Mouse (Mus musculus): ENCODE measurements around the gene Aldh3a1. TPM values are rescaled to one million over a fixed set of nuclear protein-coding genes. Genes with fewer than 3 reads are reported as not detected.

Aldh3a1 gene
- polyA plus RNA-seq, 1 experiment from 2014 or later: 0.10 TPM

DNA sequence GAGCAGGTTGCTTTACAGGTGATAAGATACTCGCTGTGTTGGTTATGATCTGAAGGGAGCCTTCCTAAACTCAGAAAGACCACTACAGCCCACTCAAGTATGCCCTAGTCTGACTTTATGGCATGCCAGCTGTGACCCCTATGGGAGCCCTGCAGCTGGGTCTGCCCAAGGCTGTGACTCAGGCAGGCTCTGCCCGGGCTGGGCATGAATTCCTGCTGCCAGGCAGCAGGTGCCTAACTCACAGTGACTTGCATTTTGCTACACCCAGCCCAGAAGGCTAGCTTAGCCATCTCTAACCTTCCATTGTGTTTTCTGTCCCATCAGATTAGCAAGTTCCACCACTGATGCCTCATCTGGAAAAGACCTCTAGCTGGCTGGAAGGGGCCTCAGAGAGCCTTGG, 4.5 kb upstream of the Aldh3a1 start:
- no peak for ATAC-seq
- H3K36me3 ChIP-seq (ENCODE audit: control insufficient read depth, insufficient read depth): no peaks in the 10 kb centered on the region
- WGBS: 85% methylated on average over 2 of the region's 2 CpGs
- H3K9ac ChIP-seq (ENCODE audit: low read depth, low read length): no peak overlapping the region
- no peak for TF ChIP-seq CTCF (IDR thresholded peaks at IDR 0.05; ENCODE audit: low read depth)
- no peaks in the 10 kb centered on the region for H3K9me3 ChIP-seq (ENCODE audit: control insufficient read depth)
- 0 out of 2 replicates have a peak, but pooled peaks cover 3% of the 10 kb centered on the region for H3K4me1 ChIP-seq (replicated peaks; ENCODE audit: control insufficient read depth, insufficient read depth, low read length)
- H3K27ac ChIP-seq (ENCODE audit: low read depth, low read length): no peak overlapping the region
- H3K4me2 ChIP-seq (replicated peaks; ENCODE audit: low read depth): no peak overlapping the region
- no peaks in the 10 kb centered on the region for H3K27me3 ChIP-seq (replicated peaks; ENCODE audit: control insufficient read depth, insufficient read depth, low read length)
- H3K4me3 ChIP-seq (ENCODE audit: low read depth, low read length): no peak overlapping the region

DNA sequence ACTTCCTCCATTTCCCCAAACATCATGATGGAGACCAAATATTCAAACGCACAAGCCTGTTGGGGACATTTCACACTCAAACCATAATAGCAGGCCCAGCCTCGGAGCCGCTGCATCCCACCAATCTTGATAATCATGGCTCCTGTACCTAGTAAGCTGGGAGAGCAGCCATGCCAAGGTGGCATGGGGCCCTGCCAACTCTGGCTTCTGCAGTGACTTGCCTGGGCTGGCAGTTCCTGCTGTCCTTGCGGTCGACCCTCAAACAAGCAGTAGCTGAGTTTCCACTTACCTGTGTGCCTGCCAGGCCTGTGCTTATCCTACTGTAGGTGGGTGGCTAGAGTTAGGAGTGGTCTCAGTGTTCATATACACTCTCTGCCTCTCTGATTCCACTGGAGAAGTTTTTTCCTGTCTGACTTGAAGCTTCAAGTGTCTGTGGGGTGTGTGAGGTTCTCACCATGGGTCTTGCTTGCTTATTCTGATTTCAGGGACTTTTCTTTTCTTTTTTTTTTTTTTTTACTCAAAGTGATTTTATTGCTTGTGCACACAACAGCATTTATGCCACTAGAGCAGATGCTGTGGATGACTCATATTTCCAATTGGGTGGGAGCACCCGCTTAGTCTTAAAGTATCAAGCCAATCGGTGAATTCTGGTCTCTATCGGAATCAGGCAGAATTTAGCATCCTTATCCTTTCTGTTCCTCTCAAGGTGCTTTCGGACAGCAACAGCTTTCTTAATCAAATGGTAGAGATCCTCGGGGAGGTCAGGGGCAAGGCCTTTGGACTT, 2.0 kb upstream of the Aldh3a1 start:
- Histone ChIP-seq H3K9me3 (ENCODE audit: control insufficient read depth) (no peaks in the 10 kb centered on the region), H3K36me3 (ENCODE audit: control insufficient read depth, insufficient read depth) (no peaks in the 10 kb centered on the region), H3K4me2 (replicated peaks; ENCODE audit: low read depth) (no peak overlapping the region), H3K27ac (ENCODE audit: low read depth, low read length) (no peak overlapping the region), H3K4me1 (replicated peaks; ENCODE audit: control insufficient read depth, insufficient read depth, low read length) (no peaks in the 10 kb centered on the region), H3K27me3 (replicated peaks; ENCODE audit: control insufficient read depth, insufficient read depth, low read length) (no peaks in the 10 kb centered on the region), H3K9ac (ENCODE audit: low read depth, low read length) (no peak overlapping the region), H3K4me3 (ENCODE audit: low read depth, low read length) (no peak overlapping the region)
- ATAC-seq: no peak
- no peak for TF ChIP-seq CTCF (IDR thresholded peaks at IDR 0.05; ENCODE audit: low read depth)
- 89% methylated on average over 9 of the region's 10 CpGs for WGBS

DNA sequence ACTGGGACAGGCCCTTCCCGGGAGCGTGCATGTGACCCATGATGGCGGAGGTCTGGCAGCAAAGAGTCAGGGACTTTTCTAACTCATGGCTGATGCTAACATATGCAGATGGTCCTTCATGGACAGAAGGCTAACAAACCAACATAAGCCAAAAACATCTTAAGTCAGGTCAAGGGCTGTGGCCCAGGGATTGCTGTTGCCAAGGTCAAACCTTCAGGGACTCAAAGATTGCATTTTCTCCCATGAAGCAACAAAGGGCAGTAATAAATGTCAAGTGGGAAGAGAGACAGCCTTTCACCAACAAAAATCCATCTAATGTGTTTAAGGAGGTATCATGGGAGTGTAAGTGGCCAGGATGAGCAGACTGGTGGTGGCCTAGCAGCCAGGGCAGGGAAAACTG, 1.2 kb upstream of the Aldh3a1 start:
- ATAC-seq: no peak
- H3K4me1 ChIP-seq (replicated peaks; ENCODE audit: control insufficient read depth, insufficient read depth, low read length): no peaks in the 10 kb centered on the region
- H3K27ac ChIP-seq (ENCODE audit: low read depth, low read length): no peak overlapping the region
- 94% methylated on average over 3 of the region's 3 CpGs for WGBS
- no peak for TF ChIP-seq CTCF (IDR thresholded peaks at IDR 0.05; ENCODE audit: low read depth)
- H3K36me3 ChIP-seq (ENCODE audit: control insufficient read depth, insufficient read depth): no peaks in the 10 kb centered on the region
- no peak overlapping the region for H3K4me3 ChIP-seq (ENCODE audit: low read depth, low read length)
- H3K9me3 ChIP-seq (ENCODE audit: control insufficient read depth): no peaks in the 10 kb centered on the region
- H3K27me3 ChIP-seq (replicated peaks; ENCODE audit: control insufficient read depth, insufficient read depth, low read length): no peaks in the 10 kb centered on the region
- no peak overlapping the region for H3K4me2 ChIP-seq (replicated peaks; ENCODE audit: low read depth)
- H3K9ac ChIP-seq (ENCODE audit: low read depth, low read length): no peak overlapping the region

DNA sequence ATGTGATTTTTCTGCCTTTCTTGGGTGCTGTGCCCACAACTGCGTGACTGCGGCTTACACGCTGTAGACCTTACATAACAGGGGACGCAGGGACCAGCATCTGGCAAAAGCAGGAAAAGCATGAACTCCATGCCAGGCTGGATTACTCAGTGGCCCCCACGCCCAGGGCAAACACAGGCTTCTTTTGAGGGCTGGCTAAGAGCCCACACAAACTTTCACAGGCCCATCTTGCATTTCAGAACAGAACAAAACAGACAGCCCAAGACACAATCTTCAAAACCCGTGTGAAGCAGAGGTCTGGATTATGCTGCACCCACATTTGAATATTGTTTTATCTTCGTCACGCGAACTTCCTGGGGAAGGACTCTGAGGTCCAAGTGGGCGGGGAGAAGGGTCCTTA, 979 bp downstream of the Aldh3a1 start:
- H3K9me3 ChIP-seq (ENCODE audit: control insufficient read depth): no peaks in the 10 kb centered on the region
- no peak overlapping the region for H3K27ac ChIP-seq (ENCODE audit: low read depth, low read length)
- TF ChIP-seq CTCF (IDR thresholded peaks at IDR 0.05; ENCODE audit: low read depth): no peak
- H3K36me3 ChIP-seq (ENCODE audit: control insufficient read depth, insufficient read depth): no peaks in the 10 kb centered on the region
- H3K4me3 ChIP-seq (ENCODE audit: low read depth, low read length): no peak overlapping the region
- 68% methylated on average over 10 of the region's 10 CpGs for WGBS
- H3K4me2 ChIP-seq (replicated peaks; ENCODE audit: low read depth): no peak overlapping the region
- ATAC-seq: no peak
- H3K9ac ChIP-seq (ENCODE audit: low read depth, low read length): no peak overlapping the region
- H3K4me1 ChIP-seq (replicated peaks; ENCODE audit: control insufficient read depth, insufficient read depth, low read length): no peaks in the 10 kb centered on the region
- H3K27me3 ChIP-seq (replicated peaks; ENCODE audit: control insufficient read depth, insufficient read depth, low read length): peaks cover 9% of the 10 kb centered on the region; the same call in 1 of the 2 replicates

DNA sequence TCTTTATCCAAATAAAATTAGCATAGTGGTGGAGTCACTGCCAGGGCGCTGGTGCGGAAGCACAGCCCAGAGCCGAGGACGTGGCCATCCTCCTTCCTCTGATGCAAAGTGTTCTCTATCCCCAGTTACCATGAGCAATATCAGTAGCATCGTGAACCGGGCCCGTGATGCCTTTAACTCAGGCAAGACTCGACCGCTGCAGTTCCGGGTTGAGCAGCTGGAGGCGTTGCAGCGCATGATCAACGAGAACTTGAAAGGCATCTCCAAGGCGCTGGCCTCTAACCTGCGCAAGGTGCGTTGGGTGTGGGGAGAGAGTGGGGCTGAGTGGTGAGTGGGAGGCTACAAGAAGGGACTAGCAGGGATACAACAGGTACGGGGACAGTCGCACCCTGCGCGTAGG, 4.8 kb downstream of the Aldh3a1 start:
- no peak overlapping the region for H3K4me2 ChIP-seq (replicated peaks; ENCODE audit: low read depth)
- WGBS: 40% methylated on average over 20 of the region's 20 CpGs
- H3K4me3 ChIP-seq (ENCODE audit: low read depth, low read length): no peak overlapping the region
- TF ChIP-seq CTCF (IDR thresholded peaks at IDR 0.05; ENCODE audit: low read depth): peak; percentile 60
- H3K27me3 ChIP-seq (replicated peaks; ENCODE audit: control insufficient read depth, insufficient read depth, low read length): peaks cover 9% of the 10 kb centered on the region; the same call in 1 of the 2 replicates
- no peak overlapping the region for H3K9ac ChIP-seq (ENCODE audit: low read depth, low read length)
- ATAC-seq: no peak
- no peak overlapping the region for H3K27ac ChIP-seq (ENCODE audit: low read depth, low read length)
- no peaks in the 10 kb centered on the region for H3K36me3 ChIP-seq (ENCODE audit: control insufficient read depth, insufficient read depth)
- H3K4me1 ChIP-seq (replicated peaks; ENCODE audit: control insufficient read depth, insufficient read depth, low read length): no peaks in the 10 kb centered on the region
- no peaks in the 10 kb centered on the region for H3K9me3 ChIP-seq (ENCODE audit: control insufficient read depth)

- no peaks in the 10 kb centered on the region for H3K36me3 ChIP-seq (ENCODE audit: control insufficient read depth, insufficient read depth)
- H3K9me3 ChIP-seq (ENCODE audit: control insufficient read depth): no peaks in the 10 kb centered on the region
- H3K4me2 ChIP-seq (replicated peaks; ENCODE audit: low read depth): no peak overlapping the region
- H3K27me3 ChIP-seq (replicated peaks; ENCODE audit: control insufficient read depth, insufficient read depth, low read length): peaks cover 9% of the 10 kb centered on the region; the same call in 1 of the 2 replicates
- H3K4me3 ChIP-seq (ENCODE audit: low read depth, low read length): no peak overlapping the region
- no peaks in the 10 kb centered on the region for H3K4me1 ChIP-seq (replicated peaks; ENCODE audit: control insufficient read depth, insufficient read depth, low read length)
- H3K9ac ChIP-seq (ENCODE audit: low read depth, low read length): no peak overlapping the region
- H3K27ac ChIP-seq (ENCODE audit: low read depth, low read length): no peak overlapping the region
- WGBS: 70% methylated on average over 3 of the region's 3 CpGs
- TF ChIP-seq CTCF (IDR thresholded peaks at IDR 0.05; ENCODE audit: low read depth): no peak
- ATAC-seq: no peak
Measured at GRCm38 (mm10) chr11:61215936-61216335, 8.6 kb downstream of the Aldh3a1 start.
